Mouse (Mus musculus): ENCODE measurements around the gene Exoc2.

DNA sequence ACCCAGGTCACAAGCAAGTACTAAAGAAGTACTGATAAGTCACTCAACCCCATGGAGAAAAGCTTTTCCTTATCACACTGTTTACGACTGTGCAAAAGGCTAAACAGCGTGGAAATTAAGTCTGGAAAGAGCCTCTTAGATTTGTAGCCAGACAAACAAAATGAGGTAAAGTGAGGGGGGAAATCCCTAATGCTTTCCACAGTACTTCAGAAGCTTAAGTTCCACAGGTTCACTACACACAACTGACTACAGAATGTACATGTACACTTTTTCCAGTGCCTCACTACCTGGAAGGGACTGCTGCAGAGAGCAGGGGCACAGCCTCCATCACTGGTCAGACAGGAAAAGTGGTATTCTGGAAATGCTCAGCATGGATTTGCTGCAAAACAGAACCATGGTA, 132.1 kb downstream of the Exoc2 start:
- no peak for TF ChIP-seq GATA1 (IDR thresholded peaks at IDR 0.05; ENCODE audit: low read length)
- TF ChIP-seq TAL1 (IDR thresholded peaks at IDR 0.05; ENCODE audit: low read length), result no peak

Measured in erythroblast, embryonic 14.5 days (primary cell).